Mouse (Mus musculus) hindbrain, embryonic 16.5 days (tissue): ENCODE data around the gene Cx3cl1. TPM values are rescaled to one million over a fixed set of nuclear protein-coding genes. Genes with fewer than 3 reads are reported as not detected.

ENCODE experiments used
- ATAC-seq: fragments of 200-750 bp; cut with Nextera tagmentation; 2 replicates; pipeline ENCODE4 v1.8.0; 2017; ENCODE audit warnings: moderate TSS enrichment, moderate library complexity
- H3K27ac ChIP-seq: fragments of 300-500 bp; sonication (generic); 2 replicates; pipeline ENCODE4 v1.5.1; 2014; ENCODE audit warnings: low read depth, mild to moderate bottlenecking, control low read depth, low read length, moderate library complexity
- H3K27me3 ChIP-seq: fragments of 300-500 bp; sonication (generic); replicated peaks from 2 replicates; pipeline ENCODE4 v1.6.1; 2014; ENCODE audit warnings: low read length; ENCODE audit not compliant: control insufficient read depth, insufficient read depth
- H3K36me3 ChIP-seq: fragments of 300-500 bp; sonication (generic); 2 replicates; pipeline ENCODE4 v1.6.1; 2014; ENCODE audit warnings: mild to moderate bottlenecking, low read length, moderate library complexity, mixed read lengths; ENCODE audit not compliant: control insufficient read depth, insufficient read depth
- H3K4me1 ChIP-seq: fragments of 300-500 bp; sonication (generic); 2 replicates; pipeline ENCODE4 v1.6.1; 2014; ENCODE audit warnings: low read depth, low read length; ENCODE audit not compliant: control insufficient read depth, insufficient read depth
- H3K4me2 ChIP-seq: fragments of 300-500 bp; sonication (generic); 2 replicates; pipeline ENCODE4 v1.6.1; 2014; ENCODE audit warnings: mild to moderate bottlenecking, low read length, control low read depth, moderate library complexity
- H3K4me3 ChIP-seq: fragments of 300-500 bp; sonication (generic); 2 replicates; pipeline ENCODE4 v1.5.1; 2014; ENCODE audit warnings: mild to moderate bottlenecking, low read length, control low read depth, moderate library complexity
- H3K9ac ChIP-seq: fragments of 300-500 bp; sonication (generic); 2 replicates; pipeline ENCODE4 v1.6.1; 2014; ENCODE audit warnings: low read depth, mild to moderate bottlenecking, control low read depth, low read length, moderate library complexity
- H3K9me3 ChIP-seq: fragments of 300-500 bp; sonication (generic); 2 replicates; pipeline ENCODE4 v1.6.1; 2014; ENCODE audit warnings: mild to moderate bottlenecking, low read length, moderate library complexity; ENCODE audit not compliant: control insufficient read depth
- WGBS: fragments of 180-500 bp; shearing (Covaris S2); extraction: QIAGEN DNeasy Blood & Tissue Kit; methylation state at CpG from one replicate; pipeline ENCODE4 v1.1.7; 2014; 5-methylcytosine and 5-hydroxymethylcytosine counted together
- polyA plus RNA-seq: library from polyadenylated mRNA; unstranded; fragments of >200 nt; fragmentation: Nextera tagmentation; extraction: Ambion mirVana; gene quantifications from 2 replicates; pipeline ENCODE4 v1.2.1, GENCODE M21; 2015

The Cx3cl1 gene
- polyA plus RNA-seq, 1 experiment from 2014 or later = 62.0 TPM

DNA sequence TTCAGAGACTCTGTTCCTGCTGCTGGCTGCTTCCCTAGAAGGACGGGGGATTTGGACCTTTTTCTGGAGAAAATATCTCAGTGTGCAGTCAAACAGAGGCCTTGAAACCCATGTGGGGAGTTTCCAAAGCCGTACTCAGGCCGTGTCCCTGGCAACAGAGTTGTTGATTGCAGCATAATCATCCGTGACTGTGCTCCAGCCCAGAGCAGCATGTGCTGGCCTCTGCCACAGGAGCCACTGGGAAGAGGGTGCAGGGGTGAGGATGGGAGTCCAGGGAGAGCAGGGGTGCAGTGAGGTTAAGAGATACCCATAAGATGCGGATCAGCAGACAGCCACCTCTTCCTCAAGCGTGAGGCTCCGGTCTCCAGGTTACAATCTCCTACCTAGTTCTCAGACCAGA is 35.7 kb downstream of the Cx3cl1 start:
- H3K4me1 ChIP-seq = peaks cover 2% of the 10 kb centered on the region
- H3K4me2 ChIP-seq = no peak overlapping the region
- H3K36me3 ChIP-seq = no peaks in the 10 kb centered on the region
- H3K27me3 ChIP-seq = no peaks in the 10 kb centered on the region
- no peaks in the 10 kb centered on the region for H3K9me3 ChIP-seq
- 49% methylated on average over 7 of the region's 7 CpGs for WGBS
- no peak overlapping the region for H3K4me3 ChIP-seq
- H3K27ac ChIP-seq = no peak overlapping the region
- H3K9ac ChIP-seq = no peak overlapping the region
- ATAC-seq = no peak

DNA sequence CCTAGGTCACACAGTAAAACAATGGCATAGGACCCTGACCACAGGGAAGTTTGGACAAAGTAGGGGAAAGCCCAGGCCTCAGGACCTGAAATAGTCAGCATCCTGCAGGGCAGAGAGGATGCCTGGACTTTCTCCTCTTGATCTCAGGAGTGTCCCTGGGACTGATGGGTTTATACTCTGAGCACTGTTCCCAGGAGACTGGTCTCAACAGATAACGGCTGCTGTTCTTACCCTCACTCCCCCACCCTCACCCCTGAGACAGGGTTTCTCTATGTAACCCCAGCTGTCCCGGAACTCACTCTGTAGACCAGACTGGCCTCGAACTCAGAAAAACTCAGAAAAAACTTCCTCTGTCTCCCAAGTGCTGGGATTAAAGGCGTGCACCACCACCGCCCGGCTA is 36.6 kb downstream of the Cx3cl1 start:
- no peak for ATAC-seq
- no peaks in the 10 kb centered on the region for H3K9me3 ChIP-seq
- H3K4me2 ChIP-seq = no peak overlapping the region
- 85% methylated on average over 6 of the region's 6 CpGs for WGBS
- H3K36me3 ChIP-seq = no peaks in the 10 kb centered on the region
- H3K27me3 ChIP-seq = no peaks in the 10 kb centered on the region
- H3K4me1 ChIP-seq = peaks cover 4% of the 10 kb centered on the region
- no peak overlapping the region for H3K27ac ChIP-seq
- H3K9ac ChIP-seq = no peak overlapping the region
- no peak overlapping the region for H3K4me3 ChIP-seq

DNA sequence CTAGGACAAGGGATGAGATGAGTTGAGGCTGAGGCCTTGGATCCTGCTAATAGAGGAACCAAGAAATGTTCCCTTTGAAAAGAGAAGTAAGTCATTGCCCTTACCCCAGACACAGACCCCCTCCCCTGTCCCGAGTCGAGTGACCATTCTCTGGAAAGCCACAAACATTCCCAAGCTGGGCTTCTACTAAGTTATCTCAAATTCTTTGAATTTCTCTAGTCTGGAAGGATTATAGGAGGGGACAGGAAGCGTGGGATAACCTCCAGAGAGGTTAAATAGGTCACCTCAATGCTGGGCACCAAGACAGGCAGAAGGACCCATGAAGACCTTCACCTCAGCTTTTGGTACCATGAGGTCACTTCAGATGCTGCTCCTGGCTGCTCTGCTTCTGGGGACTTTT is 38.3 kb downstream of the Cx3cl1 start, which contains the start of gene Ccl17:
Gene Ccl17 (plus strand): TSS at position 301 of the 400 bp plus-strand sequence.
- Histone ChIP-seq H3K9me3 (no peaks in the 10 kb centered on the region), H3K4me3 (no peak within 1 kb of the TSS), H3K9ac (no peak within 1 kb of the TSS), H3K4me1 (peaks cover 4% of the 10 kb centered on the region), H3K36me3 (no peaks in the 10 kb centered on the region), H3K27me3 (no peaks in the 10 kb centered on the region), H3K4me2 (no peak within 1 kb of the TSS), H3K27ac (no peak within 1 kb of the TSS)
- WGBS = 77% methylated on average over 3 of the region's 3 CpGs
- ATAC-seq = no peak

DNA sequence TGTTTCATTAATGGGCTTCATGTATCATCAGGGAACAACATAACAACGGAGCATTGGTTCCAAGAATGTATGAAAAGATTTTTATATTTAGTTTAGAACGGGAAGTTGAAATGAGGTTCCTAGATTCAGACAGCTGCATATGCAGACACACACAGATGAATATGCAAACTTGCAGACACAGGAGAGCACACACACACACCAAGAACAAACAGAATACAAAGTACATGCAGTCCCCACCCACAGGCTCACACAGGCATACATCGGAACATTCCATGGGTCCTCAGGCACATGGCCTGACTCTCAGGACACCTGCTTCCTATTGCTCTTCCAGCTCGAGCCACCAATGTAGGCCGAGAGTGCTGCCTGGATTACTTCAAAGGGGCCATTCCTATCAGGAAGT is 39.0 kb downstream of the Cx3cl1 start:
- H3K9ac ChIP-seq = no peak overlapping the region
- no peaks in the 10 kb centered on the region for H3K36me3 ChIP-seq
- no peak overlapping the region for H3K4me3 ChIP-seq
- H3K27me3 ChIP-seq = no peaks in the 10 kb centered on the region
- peaks cover 4% of the 10 kb centered on the region for H3K4me1 ChIP-seq
- H3K9me3 ChIP-seq = no peaks in the 10 kb centered on the region
- no peak overlapping the region for H3K27ac ChIP-seq
- ATAC-seq = no peak
- H3K4me2 ChIP-seq = no peak overlapping the region
- 86% methylated on average over 5 of the region's 5 CpGs for WGBS

DNA sequence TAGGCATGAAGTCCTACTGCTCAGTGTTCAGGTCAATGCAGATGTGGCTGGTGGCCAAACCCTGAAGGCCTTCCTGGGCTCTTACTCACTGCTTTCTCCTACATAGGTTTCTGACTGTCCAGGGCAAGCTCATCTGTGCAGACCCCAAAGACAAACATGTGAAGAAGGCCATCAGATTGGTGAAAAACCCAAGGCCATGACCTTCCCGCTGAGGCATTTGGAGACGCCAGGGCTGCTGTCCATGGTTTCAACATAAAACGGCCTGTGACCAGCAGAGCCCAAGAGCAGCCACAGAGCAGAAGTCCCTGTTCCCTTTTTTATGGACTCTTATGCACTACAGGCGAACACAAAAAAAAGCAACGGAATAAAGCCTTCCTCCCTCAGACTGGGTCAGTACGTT is 39.8 kb downstream of the Cx3cl1 start:
- Histone ChIP-seq H3K36me3 (no peaks in the 10 kb centered on the region), H3K4me1 (peaks cover 4% of the 10 kb centered on the region), H3K27me3 (no peaks in the 10 kb centered on the region), H3K27ac (no peak overlapping the region), H3K4me2 (no peak overlapping the region), H3K9ac (no peak overlapping the region), H3K4me3 (no peak overlapping the region), H3K9me3 (no peaks in the 10 kb centered on the region)
- WGBS = 78% methylated on average over 6 of the region's 6 CpGs
- no peak for ATAC-seq

DNA sequence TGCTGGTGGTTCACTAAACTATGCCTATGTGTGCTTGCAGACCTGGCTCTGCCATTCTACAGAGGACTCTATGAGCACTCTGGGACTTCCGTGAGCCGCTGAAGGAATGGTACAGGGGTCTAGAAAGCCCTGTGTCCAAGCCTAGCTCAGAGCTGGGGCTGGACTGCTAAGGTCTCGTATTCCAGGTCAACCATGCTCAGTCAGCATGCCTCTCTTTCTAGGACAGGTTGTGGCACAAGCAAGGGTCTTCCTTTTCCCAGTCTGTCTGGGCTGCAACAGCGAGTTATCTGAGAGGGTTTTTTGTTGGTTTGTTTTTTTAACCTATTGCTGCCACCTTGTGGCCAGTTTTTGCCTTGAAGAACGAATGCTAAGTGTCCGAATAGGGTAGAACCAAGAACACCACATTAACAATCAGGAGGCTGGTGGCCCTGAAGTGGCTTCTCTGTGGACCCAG is 40.9 kb downstream of the Cx3cl1 start:
- no peak overlapping the region for H3K4me3 ChIP-seq
- peak; percentile 88 for ATAC-seq
- peak overlapping the region; percentile 46 for H3K4me2 ChIP-seq
- WGBS = 15% methylated on average over 6 of the region's 6 CpGs
- no peaks in the 10 kb centered on the region for H3K36me3 ChIP-seq
- H3K9me3 ChIP-seq = no peaks in the 10 kb centered on the region
- H3K4me1 ChIP-seq = peaks cover 4% of the 10 kb centered on the region
- no peaks in the 10 kb centered on the region for H3K27me3 ChIP-seq
- H3K9ac ChIP-seq = peak overlapping the region; percentile 28; the same call in 1 of the 2 replicates
- peak overlapping the region; percentile 56; the same call in 1 of the 2 replicates for H3K27ac ChIP-seq

DNA sequence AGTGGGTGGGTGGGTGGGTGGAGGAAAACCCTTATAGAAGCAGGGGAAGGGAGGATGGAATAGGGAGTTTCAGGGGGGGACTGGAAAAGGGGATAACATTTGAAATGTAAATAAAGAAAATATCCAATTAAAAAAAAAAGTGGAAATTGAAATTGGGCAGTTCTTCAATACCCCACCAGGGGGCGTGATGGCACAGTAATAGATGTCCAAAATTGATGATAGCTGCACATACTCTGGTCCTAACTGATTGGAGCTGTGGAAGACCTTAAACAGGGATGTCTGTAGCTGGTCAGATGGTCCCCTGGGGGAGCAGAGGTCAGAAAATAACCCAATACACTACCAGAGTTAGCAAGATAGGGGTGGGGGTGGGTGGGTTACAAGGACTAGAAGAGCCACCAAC is 42.7 kb downstream of the Cx3cl1 start:
- Histone ChIP-seq H3K9ac (no peak overlapping the region), H3K36me3 (no peaks in the 10 kb centered on the region), H3K27me3 (no peaks in the 10 kb centered on the region), H3K4me2 (no peak overlapping the region), H3K9me3 (no peaks in the 10 kb centered on the region), H3K27ac (no peak overlapping the region), H3K4me3 (no peak overlapping the region), H3K4me1 (peaks cover 4% of the 10 kb centered on the region)
- 0% methylated on average over 1 of the region's 1 CpGs for WGBS
- no peak for ATAC-seq

DNA sequence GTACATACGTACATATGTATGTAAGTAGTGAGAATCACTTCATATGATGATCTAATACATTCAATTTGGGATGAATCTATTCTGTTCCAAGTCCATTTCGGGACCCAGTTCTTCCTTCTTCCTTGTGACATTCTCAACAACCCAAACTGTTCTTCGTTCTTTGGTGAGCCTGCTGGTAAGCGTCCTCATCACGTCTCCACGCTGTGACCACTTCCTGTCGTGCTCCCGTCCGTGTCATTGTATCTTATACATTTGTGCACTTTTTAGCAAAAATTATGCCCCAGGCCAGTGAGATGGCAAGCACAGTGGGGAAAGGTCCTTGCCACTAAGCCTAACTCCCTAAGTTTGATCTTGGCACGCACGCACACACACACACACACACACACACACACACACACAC is 46.1 kb downstream of the Cx3cl1 start:
- H3K36me3 ChIP-seq = peaks cover 10% of the 10 kb centered on the region
- H3K4me1 ChIP-seq = no peaks in the 10 kb centered on the region
- H3K4me3 ChIP-seq = no peak overlapping the region
- H3K27me3 ChIP-seq = no peaks in the 10 kb centered on the region
- 91% methylated on average over 11 of the region's 11 CpGs for WGBS
- H3K9me3 ChIP-seq = no peaks in the 10 kb centered on the region
- no peak overlapping the region for H3K27ac ChIP-seq
- ATAC-seq = no peak
- H3K9ac ChIP-seq = no peak overlapping the region
- H3K4me2 ChIP-seq = no peak overlapping the region

DNA sequence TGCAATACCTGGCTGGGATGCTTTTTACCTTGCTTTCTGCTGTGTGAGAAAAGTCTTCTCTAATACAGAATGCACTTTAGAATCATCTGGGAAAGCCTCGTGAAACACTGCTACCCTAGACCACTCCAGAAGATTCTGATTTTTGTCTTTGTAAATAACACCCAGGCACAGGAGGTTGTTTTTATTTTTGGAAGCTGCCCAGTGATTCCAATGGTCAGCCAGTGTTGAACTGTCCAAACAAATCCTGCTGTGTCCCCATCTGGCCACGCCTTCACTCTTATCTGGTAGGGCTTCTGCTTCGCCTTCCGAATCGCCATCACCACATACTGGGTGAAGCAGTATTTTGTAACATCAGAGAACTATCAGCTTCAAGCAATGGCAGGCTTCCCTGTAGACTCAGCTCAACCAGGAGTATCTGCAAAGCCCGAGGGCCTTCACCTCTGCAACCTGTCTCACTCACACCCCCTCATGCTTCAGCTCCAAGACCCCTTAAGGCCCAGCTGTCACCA is 47.9 kb downstream of the Cx3cl1 start:
- 86% methylated on average over 6 of the region's 6 CpGs for WGBS
- ATAC-seq = no peak
- H3K4me3 ChIP-seq = no peak overlapping the region
- H3K9me3 ChIP-seq = no peaks in the 10 kb centered on the region
- no peak overlapping the region for H3K27ac ChIP-seq
- H3K36me3 ChIP-seq = peaks cover 21% of the 10 kb centered on the region
- no peak overlapping the region for H3K9ac ChIP-seq
- H3K27me3 ChIP-seq = no peaks in the 10 kb centered on the region
- H3K4me1 ChIP-seq = no peaks in the 10 kb centered on the region
- no peak overlapping the region for H3K4me2 ChIP-seq

DNA sequence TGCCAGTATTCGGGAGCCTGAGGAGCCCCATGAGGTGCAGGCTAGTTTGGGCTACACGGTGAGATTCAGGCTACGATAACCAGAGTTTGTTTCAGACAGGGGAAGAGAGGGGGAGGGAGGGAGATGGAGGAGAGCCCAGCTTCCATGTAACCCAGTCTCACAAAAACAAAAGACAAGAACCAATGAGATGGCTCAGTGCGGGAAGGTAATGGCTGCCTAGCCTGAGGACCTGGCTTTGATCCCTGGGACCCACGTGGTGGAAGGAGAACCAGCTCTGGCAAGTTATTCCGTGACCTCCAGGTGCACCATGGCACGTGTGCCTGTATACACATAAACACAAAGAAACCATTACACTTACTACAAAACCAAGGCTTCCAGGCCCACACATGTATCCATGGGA is 48.7 kb downstream of the Cx3cl1 start:
- Histone ChIP-seq H3K9ac (no peak overlapping the region), H3K4me2 (no peak overlapping the region), H3K4me1 (no peaks in the 10 kb centered on the region), H3K27ac (no peak overlapping the region), H3K36me3 (peaks cover 27% of the 10 kb centered on the region), H3K27me3 (no peaks in the 10 kb centered on the region), H3K9me3 (no peaks in the 10 kb centered on the region), H3K4me3 (no peak overlapping the region)
- WGBS = 81% methylated on average over 7 of the region's 7 CpGs
- no peak for ATAC-seq
